Mouse (Mus musculus) T-cell, adult 2 months (primary cell): Measurements from ENCODE around the gene Pgs1.
A peak's percentile ranks its signal among the peaks of the same experiment; 100 is the strongest.

Experiments
- DNase-seq: peaks from one replicate; pipeline ENCODE4 v3.0.0; 2022; ENCODE audit warnings: low spot score

The Pgs1 gene

GRCm38 (mm10) chr11:118003176-118003575 lies 17.1 kb downstream of the Pgs1 start:
- DNase-seq: no peak

DNA sequence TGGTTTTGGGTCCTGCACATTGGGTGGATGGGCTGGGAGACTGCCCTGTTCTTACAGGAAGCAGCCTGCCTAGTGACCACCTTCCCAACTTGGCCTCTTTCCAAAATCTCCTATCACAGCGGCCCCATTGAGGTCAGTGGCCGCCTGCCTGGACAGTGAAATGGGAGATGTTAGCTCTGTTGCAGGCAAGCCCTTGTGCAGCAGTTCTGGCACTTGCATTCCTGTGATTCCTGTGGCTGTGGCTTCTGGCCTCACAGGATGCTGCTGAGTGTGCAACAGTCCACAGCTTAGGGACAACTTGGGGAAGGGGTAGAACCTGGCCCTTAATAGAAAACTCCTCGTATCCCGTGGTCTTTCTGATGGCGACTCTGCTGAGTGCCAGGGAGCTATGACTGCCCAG lies 17.6 kb downstream of the Pgs1 start:
- DNase-seq: no peak

- no peak for DNase-seq
These were observed 18.1 kb downstream of the Pgs1 start for GRCm38 (mm10) chr11:118004217-118004616.

DNA sequence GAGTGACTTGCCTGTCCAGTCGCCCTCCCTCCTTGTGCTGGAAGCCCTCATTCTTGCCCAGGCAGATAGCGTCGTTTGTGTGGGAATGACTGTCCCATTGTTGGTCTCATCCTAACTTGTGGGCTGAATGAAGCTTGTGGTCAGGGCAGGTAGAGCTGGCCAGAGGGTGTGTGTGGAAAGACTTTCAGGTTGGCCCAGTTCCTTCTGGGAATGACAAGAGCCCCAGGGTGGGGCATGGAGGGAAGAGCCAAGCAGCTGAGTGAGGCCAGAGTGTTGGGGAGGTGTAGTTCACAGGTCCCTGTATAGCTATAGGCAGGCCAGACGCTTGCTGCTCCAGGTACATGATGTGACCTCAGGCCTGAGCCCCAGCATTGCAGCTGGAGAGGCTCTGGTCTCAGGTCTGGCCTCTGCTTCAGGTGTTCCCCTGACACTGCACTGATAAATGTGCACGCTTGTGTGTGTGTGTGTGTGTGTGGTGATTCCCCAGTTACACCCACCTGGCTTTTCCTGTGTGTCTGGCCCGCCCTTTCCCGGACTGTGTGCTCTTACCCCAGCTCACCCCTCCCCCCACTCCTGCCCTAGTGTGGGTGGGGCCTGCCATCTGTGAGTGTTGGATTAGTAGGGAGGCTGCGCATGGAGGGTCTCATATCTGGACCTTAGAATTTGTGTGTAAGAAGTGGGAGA lies 21.5 kb downstream of the Pgs1 start:
- DNase-seq: no peak

DNA sequence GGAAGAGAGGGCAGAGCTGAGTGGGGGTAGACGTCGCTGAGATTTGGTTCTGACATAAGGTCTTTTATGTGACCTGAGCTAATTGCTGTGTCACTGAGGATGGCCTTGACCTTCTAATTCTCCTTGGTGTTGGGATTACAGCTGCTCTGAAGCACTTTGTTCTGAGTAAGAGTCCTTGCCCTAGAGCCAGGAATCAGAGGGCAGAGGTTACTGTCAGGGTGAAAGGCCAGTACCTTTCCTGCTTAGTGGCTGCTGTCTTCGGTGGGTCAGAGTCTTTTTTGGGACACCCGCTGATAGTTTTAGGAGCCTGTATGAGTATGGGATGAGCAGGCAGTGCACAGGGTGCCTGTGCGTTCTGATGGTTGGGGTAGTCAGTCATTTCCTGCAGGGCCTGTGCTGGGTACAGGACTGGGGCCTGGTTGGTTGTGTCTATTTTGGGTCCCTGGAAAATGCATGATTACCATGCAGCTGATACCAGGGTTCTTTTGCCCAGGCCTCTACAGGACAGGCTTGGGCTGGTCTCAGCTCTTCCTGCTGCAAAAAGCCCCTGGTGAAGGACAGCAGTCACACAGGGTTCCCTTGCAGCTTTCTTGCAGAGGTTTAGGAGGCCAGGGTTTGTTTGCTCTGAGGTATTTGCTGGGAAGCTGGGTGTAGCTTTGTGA lies 22.2 kb downstream of the Pgs1 start:
- no peak for DNase-seq

- DNase-seq: no peak
These were observed 22.8 kb downstream of the Pgs1 start for GRCm38 (mm10) chr11:118008843-118009242.

DNA sequence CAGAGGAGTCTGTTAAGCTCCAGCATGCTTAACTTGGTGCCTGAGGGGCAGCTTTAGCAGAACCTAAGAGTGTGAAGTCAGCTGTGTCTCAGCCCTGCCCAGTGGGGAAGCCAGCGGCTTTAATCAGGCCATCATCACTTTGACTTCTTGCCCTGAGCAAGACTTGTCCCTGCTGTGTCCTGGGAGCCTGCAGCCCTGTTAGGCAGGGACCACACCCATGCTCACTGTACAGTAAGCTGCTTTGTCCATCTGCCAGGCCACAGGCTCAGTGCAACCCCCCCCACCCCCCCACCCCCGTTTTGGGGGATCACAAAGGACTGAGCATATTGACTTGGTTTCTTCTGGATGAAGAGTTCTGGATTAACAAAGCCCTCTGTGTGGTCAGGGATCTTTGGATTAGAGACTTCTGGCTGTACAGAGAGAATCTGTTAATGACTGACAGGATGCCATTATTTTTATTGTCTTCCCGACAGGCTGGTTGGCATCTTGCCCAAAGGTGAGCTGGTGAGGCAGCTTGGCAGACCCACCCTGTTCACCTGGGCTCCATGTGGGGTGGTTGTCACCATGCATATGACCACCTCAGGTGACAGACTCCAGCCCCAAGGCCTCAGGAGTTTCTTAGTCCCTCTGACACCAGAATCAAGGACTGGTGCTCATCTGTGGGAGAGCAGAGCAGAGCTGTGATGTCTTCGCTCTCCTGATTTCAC lies 23.9 kb downstream of the Pgs1 start:
- DNase-seq: no peak

GRCm38 (mm10) chr11:118012595-118012994 lies 26.5 kb downstream of the Pgs1 start:
- no peak for DNase-seq

DNA sequence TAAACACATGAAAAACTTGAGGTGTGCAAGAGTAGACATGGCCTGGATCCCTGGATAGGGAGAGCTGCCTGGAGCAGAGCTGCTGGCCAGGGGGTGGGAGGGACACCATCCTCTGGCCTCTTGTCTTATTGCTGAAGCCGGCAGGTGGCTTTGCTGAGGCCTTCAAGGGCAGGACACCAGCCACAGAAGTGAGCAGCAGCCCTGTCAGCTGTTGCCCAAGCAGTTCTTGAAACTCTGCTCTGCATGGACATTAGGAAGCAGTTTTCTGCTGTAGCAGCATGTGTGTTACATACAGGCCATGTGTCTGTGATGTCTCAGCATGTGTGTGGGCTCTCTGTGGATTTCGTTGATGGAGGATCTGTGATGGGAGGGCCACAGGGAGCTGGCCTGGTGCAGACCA lies 27.2 kb downstream of the Pgs1 start:
- DNase-seq: no peak

GRCm38 (mm10) chr11:118014391-118014995 lies 28.4 kb downstream of the Pgs1 start:
- peak; percentile 72 for DNase-seq

GRCm38 (mm10) chr11:118015381-118016145 lies 29.5 kb downstream of the Pgs1 start:
- DNase-seq: peak; percentile 27

GRCm38 (mm10) chr11:118018328-118018727 lies 32.2 kb downstream of the Pgs1 start:
- DNase-seq: peak; percentile 49

DNA sequence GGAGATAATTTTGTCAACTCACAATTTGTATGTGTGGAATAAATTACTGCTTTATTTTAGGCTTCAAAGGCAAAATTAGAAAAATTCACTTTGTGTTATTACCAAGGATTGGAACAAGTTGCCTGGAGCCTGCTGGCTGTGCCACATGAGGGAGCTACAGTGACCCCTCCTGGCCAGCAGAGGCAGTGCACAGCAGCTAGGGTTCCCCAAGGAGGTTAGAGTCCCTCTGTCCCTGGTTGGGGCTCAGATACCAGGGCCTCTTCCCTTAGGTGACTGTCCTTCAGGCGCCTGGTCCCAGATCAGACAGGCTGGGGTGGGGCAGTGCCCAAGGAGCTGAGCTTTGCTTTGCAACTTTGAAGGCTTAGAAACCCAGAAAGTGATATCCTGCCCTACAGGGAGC lies 35.7 kb downstream of the Pgs1 start:
- peak; percentile 70 for DNase-seq

DNA sequence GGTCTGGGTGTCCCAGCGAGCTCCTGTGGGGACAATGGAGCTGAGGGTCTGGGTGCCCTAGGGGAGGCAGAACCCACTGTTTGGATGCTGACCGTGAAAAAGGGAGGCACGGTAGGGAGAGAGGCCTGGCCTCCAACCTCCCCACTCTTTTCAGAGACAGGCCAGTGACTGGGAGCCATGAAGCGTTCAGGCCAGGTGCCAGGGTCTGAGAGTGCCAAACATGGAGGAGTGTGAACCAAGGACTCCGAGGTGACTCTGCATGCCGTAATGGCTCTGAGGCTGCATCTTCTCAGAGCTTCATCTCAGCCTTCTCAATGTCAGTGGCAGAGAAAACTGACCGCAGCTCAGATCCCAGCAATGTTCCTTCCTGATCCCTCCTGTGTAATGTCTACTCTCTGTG lies 37.4 kb downstream of the Pgs1 start:
- no peak for DNase-seq

DNA sequence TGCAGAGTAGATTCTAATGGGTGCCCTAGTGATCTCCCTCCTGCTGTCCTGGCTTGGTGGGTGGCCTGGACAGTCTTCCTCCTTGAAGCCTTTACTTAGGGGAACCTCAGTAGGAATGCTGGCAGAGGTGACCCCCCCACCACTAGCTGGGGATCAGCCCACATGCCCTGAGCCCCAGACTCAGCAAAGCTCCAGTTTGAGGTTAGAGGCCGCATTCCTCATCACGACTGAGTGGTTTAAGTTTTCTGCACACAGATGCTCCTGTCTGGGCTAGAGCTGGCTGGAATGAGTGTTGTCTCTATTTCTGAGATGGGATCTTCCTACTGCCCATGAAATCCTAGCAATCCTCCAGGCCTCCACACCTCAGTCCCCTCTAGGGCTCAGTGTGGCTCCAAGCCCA lies 38.0 kb downstream of the Pgs1 start:
- DNase-seq: no peak

GRCm38 (mm10) chr11:118029170-118029569 lies 43.1 kb downstream of the Pgs1 start:
- DNase-seq: no peak

DNA sequence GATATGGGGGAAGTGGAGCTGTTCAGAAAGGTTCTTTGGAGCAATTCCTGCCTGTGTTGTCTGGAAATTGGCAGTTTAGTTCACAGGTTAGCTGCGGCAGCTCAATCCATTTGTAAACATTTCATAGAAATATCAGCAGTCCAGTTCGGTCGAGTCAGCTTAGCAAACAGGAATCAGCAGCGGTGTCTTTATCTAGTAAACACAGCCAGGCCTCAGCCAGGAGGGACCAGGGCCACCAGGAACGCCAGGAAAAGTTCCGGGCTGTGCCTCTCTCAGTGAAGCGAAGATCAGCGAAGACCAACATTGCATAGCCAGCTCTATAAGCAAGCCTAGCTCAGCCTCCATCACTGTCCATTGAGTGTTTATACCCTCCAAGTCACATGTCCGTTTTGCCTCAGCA lies 45.0 kb downstream of the Pgs1 start:
- no peak for DNase-seq

DNA sequence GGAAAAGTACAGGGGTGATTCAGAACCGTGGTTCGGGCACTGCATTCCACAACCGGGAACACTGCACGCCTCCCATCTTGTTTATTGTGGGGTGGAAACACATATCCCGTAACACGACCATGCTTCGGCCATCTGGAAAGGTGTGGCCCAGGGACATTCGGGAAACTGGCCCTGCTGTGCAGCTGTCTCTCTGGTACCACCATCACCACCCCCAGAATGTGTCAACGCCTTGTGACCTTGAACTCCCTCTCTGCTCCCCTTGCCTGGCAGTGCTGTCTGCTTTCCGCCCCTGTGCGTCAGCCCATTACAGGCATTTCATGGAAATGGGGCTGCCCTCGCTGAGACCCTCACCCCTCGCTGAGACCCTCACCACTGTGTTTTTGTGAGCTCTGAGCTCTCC lies 48.3 kb downstream of the Pgs1 start:
- no peak for DNase-seq

- DNase-seq: no peak
These were observed 49.0 kb downstream of the Pgs1 start for GRCm38 (mm10) chr11:118035068-118035467.

DNA sequence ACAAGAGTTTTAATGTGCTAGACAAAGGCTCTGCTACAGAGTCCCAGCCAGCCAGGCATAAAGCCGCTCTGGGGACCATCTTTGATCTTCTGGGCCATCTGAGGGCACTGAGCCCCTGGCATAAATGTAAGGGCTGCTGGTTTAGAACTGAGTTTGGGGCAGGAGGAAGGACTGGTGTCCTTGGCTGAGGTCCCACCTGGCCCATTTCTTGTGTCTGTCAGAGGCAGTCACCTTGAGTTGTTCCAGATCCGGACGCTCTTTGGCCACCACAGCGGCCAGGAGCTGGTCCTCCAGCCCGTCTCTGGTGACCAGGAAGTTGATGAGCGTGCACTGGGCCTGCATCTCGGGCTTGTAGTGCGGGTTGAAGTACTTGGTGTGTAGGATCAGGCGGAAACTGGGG lies 56.7 kb downstream of the Pgs1 start:
- no peak for DNase-seq

DNA sequence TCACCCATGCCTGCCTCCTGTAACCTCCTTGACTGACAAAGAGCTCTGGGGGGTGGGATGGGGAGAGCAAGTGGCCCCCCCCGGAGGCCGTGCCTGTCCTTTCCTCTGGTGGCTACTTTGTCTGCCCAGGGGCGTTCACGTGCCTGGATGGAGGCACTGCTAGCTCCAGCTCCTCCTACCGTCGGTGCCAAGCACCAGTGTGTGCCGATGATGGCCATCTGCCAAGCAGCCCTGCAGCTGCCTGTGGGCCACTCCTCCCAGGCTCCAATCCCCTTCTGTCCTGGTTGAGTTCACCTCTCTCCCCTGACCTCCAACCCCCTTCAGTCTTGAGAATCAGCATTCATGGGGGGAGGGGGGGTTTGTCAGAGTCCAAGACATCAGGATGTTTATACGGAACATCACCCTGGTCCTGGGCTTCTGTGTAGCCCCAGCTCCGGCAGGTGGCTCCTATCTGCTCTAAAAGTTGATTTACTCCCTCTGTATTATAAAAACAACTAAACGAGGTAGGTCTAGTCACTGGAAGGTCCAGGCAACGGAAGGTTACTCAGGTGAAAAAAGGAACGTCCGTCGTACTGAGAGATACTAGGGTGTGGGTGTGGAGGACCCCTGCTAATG lies 57.3 kb downstream of the Pgs1 start:
- DNase-seq: no peak

GRCm38 (mm10) chr11:118049641-118050040 lies 63.5 kb downstream of the Pgs1 start:
- no peak for DNase-seq
